Mouse (Mus musculus): ENCODE measurements at regions not wholly inside any gene's neighbourhood (a gene's known extent, or its start where the extent isn't known, plus 50 kb on each side); places are given as distances from the start of the nearest gene placed in this dataset.

GRCm38 (mm10) chr13:31468983-31469382 lies 87.0 kb upstream of the Foxq1 start:
- intact Hi-C loops (cut with DNase I; ENCODE audit: low total_unique reads), result no loop called here

GRCm38 (mm10) chr13:31472366-31472765 lies 83.6 kb upstream of the Foxq1 start:
- intact Hi-C loops (cut with DNase I; ENCODE audit: low total_unique reads), result no loop called here

More at GRCm38 (mm10) chr13:31468983-31469382, 87.0 kb upstream of the Foxq1 start:
- no peak for DNase-seq

GRCm38 (mm10) chr13:31472804-31473203 lies 83.1 kb upstream of the Foxq1 start:
- DNase-seq, result no peak
- intact Hi-C loops (cut with DNase I; ENCODE audit: low total_unique reads), result no loop called here

More at GRCm38 (mm10) chr13:31472366-31472765, 83.6 kb upstream of the Foxq1 start:
- DNase-seq, result no peak

GRCm38 (mm10) chr13:31473275-31473674 lies 82.7 kb upstream of the Foxq1 start:
- no peak for DNase-seq
- intact Hi-C loops (cut with DNase I; ENCODE audit: low total_unique reads), result no loop called here

- DNase-seq, result no peak
- intact Hi-C loops (cut with DNase I; ENCODE audit: low total_unique reads), result no loop called here
Observed at GRCm38 (mm10) chr13:31475845-31476244, 80.1 kb upstream of the Foxq1 start.

GRCm38 (mm10) chr13:31477171-31477867 lies 78.6 kb upstream of the Foxq1 start:
- DNase-seq, result no peak
- intact Hi-C loops (cut with DNase I; ENCODE audit: low total_unique reads), result no loop called here

- intact Hi-C loops (cut with DNase I; ENCODE audit: low total_unique reads), result no loop called here
- DNase-seq, result no peak
Observed at GRCm38 (mm10) chr13:31481105-31481844, 74.7 kb upstream of the Foxq1 start.

- intact Hi-C loops (cut with DNase I; ENCODE audit: low total_unique reads), result no loop called here
- no peak for DNase-seq
Observed at GRCm38 (mm10) chr13:31486373-31486772, 69.6 kb upstream of the Foxq1 start.

GRCm38 (mm10) chr13:31488186-31488585 lies 67.7 kb upstream of the Foxq1 start:
- intact Hi-C loops (cut with DNase I; ENCODE audit: low total_unique reads), result no loop called here

GRCm38 (mm10) chr13:31503191-31503590 lies 52.7 kb upstream of the Foxq1 start:
- no peak for DNase-seq
- intact Hi-C loops (cut with DNase I; ENCODE audit: low total_unique reads), result no loop called here

More at GRCm38 (mm10) chr13:31488186-31488585, 67.7 kb upstream of the Foxq1 start:
- DNase-seq, result no peak

GRCm38 (mm10) chr13:31503832-31504231 lies 52.1 kb upstream of the Foxq1 start:
- no peak for DNase-seq
- intact Hi-C loops (cut with DNase I; ENCODE audit: low total_unique reads), result no loop called here

- DNase-seq, result no peak
- intact Hi-C loops (cut with DNase I; ENCODE audit: low total_unique reads), result no loop called here
Observed at GRCm38 (mm10) chr13:31504316-31504715, 51.6 kb upstream of the Foxq1 start.

- intact Hi-C loops (cut with DNase I; ENCODE audit: low total_unique reads), result no loop called here
- no peak for DNase-seq
Observed at GRCm38 (mm10) chr13:31505386-31505785, 50.5 kb upstream of the Foxq1 start.
